Mouse (Mus musculus) testis, adult 2 months (tissue): Measurements from ENCODE around the gene Pitpna. TPM values are rescaled to one million over a fixed set of nuclear protein-coding genes. Genes with fewer than 3 reads are reported as not detected.

ENCODE experiments used
- H3K27ac ChIP-seq: fragments of 200-500 bp; 2 replicates; pipeline ENCODE4 v1.5.1; 2012; ENCODE audit warnings: low read depth, low read length; ENCODE audit not compliant: control insufficient read depth, insufficient read depth
- H3K27me3 ChIP-seq: fragments of 200-500 bp; 2 replicates; pipeline ENCODE4 v1.6.1; 2012; ENCODE audit warnings: mild to moderate bottlenecking, low read length, moderate library complexity; ENCODE audit not compliant: control insufficient read depth, insufficient read depth
- H3K36me3 ChIP-seq: fragments of 200-500 bp; 2 replicates; pipeline ENCODE4 v1.6.1; 2012; ENCODE audit warnings: mild to moderate bottlenecking, low read length; ENCODE audit not compliant: control insufficient read depth, insufficient read depth
- H3K4me1 ChIP-seq: fragments of 200-500 bp; 2 replicates; pipeline ENCODE4 v1.6.1; 2012; ENCODE audit warnings: low read length; ENCODE audit not compliant: control insufficient read depth, insufficient read depth
- H3K4me3 ChIP-seq: fragments of 200-500 bp; 2 replicates; pipeline ENCODE4 v1.5.1; 2012; ENCODE audit warnings: low read depth, mild to moderate bottlenecking, low read length, moderate library complexity, mixed read lengths; ENCODE audit not compliant: control insufficient read depth
- CTCF ChIP-seq: fragments of 200-500 bp; IDR thresholded peaks from 2 replicates; pipeline ENCODE4 v1.5.1; 2012; ENCODE audit warnings: low read depth, mild to moderate bottlenecking, inconsistent platforms, low read length, moderate library complexity; ENCODE audit not compliant: control insufficient read depth, insufficient read depth, insufficient replicate concordance
- POLR2A ChIP-seq: fragments of 200-500 bp; IDR thresholded peaks from 2 replicates; pipeline ENCODE4 v1.6.1; 2012; ENCODE audit warnings: low read depth, mild to moderate bottlenecking, inconsistent platforms, low read length, moderate library complexity; ENCODE audit not compliant: control insufficient read depth
- polyA plus RNA-seq: library from polyadenylated mRNA; depleted of rRNA; stranded (reverse); fragments of >200 nt; gene quantifications from 2 replicates; pipeline ENCODE4 v1.2.3, GENCODE M21; 2012; rRNA removed

The Pitpna gene
- polyA plus RNA-seq = 39.4 and 41.3 TPM in 2 replicates

DNA sequence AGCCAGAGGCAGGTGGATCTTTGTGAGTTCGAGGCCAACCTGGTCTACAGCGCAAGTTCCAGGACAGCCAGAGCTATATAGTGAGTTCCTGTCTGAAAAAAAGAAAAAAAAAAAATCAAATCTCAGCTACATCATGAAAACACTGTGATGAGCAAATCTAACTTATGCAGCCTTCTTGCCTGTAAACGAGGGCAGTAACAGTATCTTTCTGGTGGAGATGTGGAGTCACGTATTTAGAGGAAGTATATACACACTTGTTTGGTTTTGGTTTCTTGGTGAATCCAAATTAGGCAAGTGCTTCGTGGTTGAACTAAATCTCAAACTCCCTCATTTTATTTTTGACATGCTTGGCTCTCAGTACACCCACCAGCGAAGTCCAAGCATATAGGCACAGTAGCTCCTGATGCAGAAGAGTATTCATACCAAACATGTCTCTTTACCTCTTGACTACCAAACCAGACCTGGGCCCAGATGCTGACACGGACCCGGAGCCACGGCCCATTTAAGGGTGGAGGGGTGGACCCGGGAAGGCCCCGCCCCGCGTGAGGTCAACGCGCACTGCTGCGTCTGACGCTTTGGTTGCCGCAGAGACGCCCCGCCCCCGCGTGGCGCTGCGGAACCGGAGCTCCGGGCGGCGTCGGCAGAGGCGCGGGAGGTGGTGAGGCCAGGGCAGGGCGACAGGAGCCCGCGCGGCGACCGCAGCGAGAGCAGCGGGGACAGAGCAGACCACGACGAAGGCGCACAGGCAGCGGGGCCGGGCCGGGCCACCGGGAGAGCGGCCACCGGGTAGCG, at the start of gene Pitpna:
Gene Pitpna, plus strand, starts transcription at position 605 of the 792 bp plus-strand sequence.
- Histone ChIP-seq H3K36me3 (no peaks in the 10 kb centered on the region), H3K27ac (peak within 1 kb of the TSS; percentile 2), H3K4me3 (peak within 1 kb of the TSS; percentile 85), H3K27me3 (no peaks in the 10 kb centered on the region), H3K4me1 (peaks cover 9% of the 10 kb centered on the region)
- TF ChIP-seq CTCF (no peak), POLR2A (peak; percentile 86)

DNA sequence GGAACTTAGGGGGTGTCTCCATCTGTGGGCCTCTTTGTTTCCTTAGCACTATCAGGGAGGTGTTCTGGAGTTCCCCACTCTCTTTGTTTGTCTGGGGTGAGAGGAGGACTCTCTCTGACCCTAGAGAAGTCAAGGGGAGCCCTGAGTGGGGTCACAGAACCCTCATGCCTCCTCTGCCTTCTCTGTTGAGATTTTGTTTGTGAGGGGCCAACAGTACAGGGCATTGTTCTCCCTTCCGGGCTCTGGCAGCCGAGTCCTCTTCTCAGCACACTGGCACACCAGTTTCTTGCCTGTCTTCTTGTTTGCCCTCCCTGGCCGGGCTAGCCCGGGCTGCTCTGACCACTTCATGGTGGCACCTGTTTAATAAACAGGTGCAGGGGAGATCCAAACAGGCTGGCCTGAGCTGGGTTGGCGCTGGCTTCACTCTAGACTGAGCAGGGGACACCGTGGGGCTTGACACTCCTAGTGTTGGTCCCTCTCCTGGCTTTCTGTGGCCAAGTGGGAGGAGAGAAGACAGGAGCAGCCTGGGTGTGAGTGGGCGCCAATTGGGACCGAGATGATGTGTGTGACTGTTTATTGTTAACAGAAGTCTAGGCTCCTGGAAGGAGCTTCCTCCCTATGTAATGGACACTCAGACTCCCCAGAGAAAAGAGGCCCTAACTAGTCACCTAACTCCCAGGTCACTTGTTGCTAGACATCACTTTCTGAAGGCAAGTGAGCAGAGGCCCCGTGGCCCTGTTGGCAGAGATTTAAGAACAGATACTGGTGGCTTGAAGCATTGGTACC, 49.5 kb upstream of the Pitpna start:
- Histone ChIP-seq H3K27me3 (no peaks in the 10 kb centered on the region), H3K4me3 (no peak overlapping the region), H3K27ac (no peak overlapping the region; the same call in 1 of the 2 replicates), H3K4me1 (peaks cover 18% of the 10 kb centered on the region), H3K36me3 (no peaks in the 10 kb centered on the region; the same call in 1 of the 2 replicates)
- TF ChIP-seq POLR2A = no peak
- no peak for TF ChIP-seq CTCF

GRCm38 (mm10) chr11:75538970-75539299, 49.0 kb upstream of the Pitpna start:
- Histone ChIP-seq H3K4me3 (no peak overlapping the region), H3K4me1 (peaks cover 17% of the 10 kb centered on the region), H3K36me3 (no peaks in the 10 kb centered on the region; the same call in 1 of the 2 replicates), H3K27me3 (no peaks in the 10 kb centered on the region), H3K27ac (no peak overlapping the region)
- TF ChIP-seq POLR2A = no peak
- TF ChIP-seq CTCF = no peak

- peaks cover 14% of the 10 kb centered on the region for H3K4me1 ChIP-seq
- no peak for TF ChIP-seq CTCF
- TF ChIP-seq POLR2A = no peak
- H3K36me3 ChIP-seq = no peaks in the 10 kb centered on the region; the same call in none of the 2 replicates
- no peak overlapping the region for H3K27ac ChIP-seq
- no peak overlapping the region for H3K4me3 ChIP-seq
- no peaks in the 10 kb centered on the region for H3K27me3 ChIP-seq
Measured at GRCm38 (mm10) chr11:75540209-75540608, 47.7 kb upstream of the Pitpna start.

- H3K27ac ChIP-seq = no peak overlapping the region
Measured at GRCm38 (mm10) chr11:75540710-75541581, 47.0 kb upstream of the Pitpna start.

GRCm38 (mm10) chr11:75544713-75545112, 43.2 kb upstream of the Pitpna start:
- TF ChIP-seq CTCF (no peak), POLR2A (no peak)
- Histone ChIP-seq H3K36me3 (no peaks in the 10 kb centered on the region; the same call in 1 of the 2 replicates), H3K4me1 (peaks cover 2% of the 10 kb centered on the region; the same call in 1 of the 2 replicates), H3K27ac (no peak overlapping the region), H3K4me3 (no peak overlapping the region), H3K27me3 (no peaks in the 10 kb centered on the region)

More at GRCm38 (mm10) chr11:75540710-75541581, 47.0 kb upstream of the Pitpna start:
- no peaks in the 10 kb centered on the region for H3K27me3 ChIP-seq
- TF ChIP-seq POLR2A (no peak), CTCF (no peak)
- no peaks in the 10 kb centered on the region; the same call in none of the 2 replicates for H3K36me3 ChIP-seq
- no peak overlapping the region for H3K4me3 ChIP-seq
- H3K4me1 ChIP-seq = peaks cover 13% of the 10 kb centered on the region

- H3K36me3 ChIP-seq = no peaks in the 10 kb centered on the region; the same call in 1 of the 2 replicates
- no peaks in the 10 kb centered on the region for H3K27me3 ChIP-seq
- peaks cover 5% of the 10 kb centered on the region; the same call in 1 of the 2 replicates for H3K4me1 ChIP-seq
- no peak overlapping the region for H3K4me3 ChIP-seq
- H3K27ac ChIP-seq = peak overlapping the region; percentile 41
- TF ChIP-seq CTCF (no peak), POLR2A (no peak)
Measured at GRCm38 (mm10) chr11:75546057-75546456, 41.8 kb upstream of the Pitpna start.
